37 mouse cellular contexts compared by ENCODE assay signal in the genomic region with DNA sequence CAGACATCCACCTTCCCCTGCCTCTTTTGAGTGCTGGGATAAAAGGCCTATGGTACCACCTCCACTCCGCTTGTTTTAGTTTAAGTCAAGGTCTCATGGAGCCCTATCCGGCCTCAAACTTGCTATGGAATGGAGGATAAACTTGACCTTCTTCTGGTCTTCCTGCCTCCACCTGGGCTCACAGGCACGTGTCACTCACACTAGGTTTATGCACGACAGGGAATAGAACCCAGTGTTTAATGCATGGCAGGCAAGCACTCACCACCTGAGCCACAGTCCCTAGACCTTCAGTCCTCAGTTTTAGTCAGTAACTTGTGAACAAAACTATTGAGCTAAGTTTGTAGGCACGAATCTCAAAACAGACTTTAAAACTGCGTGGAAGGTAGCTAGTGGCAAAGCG. TPM values are rescaled to one million over a fixed set of nuclear protein-coding genes. Genes with fewer than 3 reads are reported as not detected.
DNase-seq lines count a peak whose midpoint lies in the region; ATAC-seq and TF ChIP-seq lines count a peak whose summit lies in the region.
"Had no signal": no experiment of that assay in that cellular context is flagged by ENCODE, and none has a peak within 500 bp of the region (broad histone marks: within the 10 kb centered on the region; RNA-seq: fewer than 3 reads in every experiment).

No protein-coding gene starts in this region.

- intact Hi-C loops in left cerebral cortex, postnatal 25 days (cut with DNase I): no loop called here

- H3K27ac ChIP-seq in liver, embryonic 12.5 days: no peak overlapping the region
- H3K27ac ChIP-seq in liver, postnatal 0 days (ENCODE audit: low read depth): peak overlapping the region; percentile 69; the same call in 1 of the 2 replicates
- H3K27ac ChIP-seq: embryonic facial prominence, embryonic 10.5 days; embryonic facial prominence, embryonic 15.5 days; gastrocnemius, adult 2 months; heart, adult 2 months; heart, embryonic 13.5 days; hindbrain, embryonic 14.5 days; limb, embryonic 12.5 days; midbrain, embryonic 12.5 days; neural tube, embryonic 12.5 days; stomach, embryonic 15.5 days had no signal

- no peak for TF ChIP-seq CTCF in lung, adult 2 months (IDR thresholded peaks at IDR 0.05; ENCODE audit: insufficient read depth, low read length)
- TF ChIP-seq CTCF in liver, postnatal 0 days (IDR thresholded peaks at IDR 0.05; ENCODE audit: low read depth): no peak

- H3K4me1 ChIP-seq in lung, adult 2 months (ENCODE audit: control insufficient read depth, insufficient read depth, low read length): no peaks in the 10 kb centered on the region
- peaks cover 40% of the 10 kb centered on the region for H3K4me1 ChIP-seq in liver, embryonic 12.5 days
- H3K4me1 ChIP-seq in liver, postnatal 0 days (ENCODE audit: insufficient read depth): peaks cover 14% of the 10 kb centered on the region
- H3K4me1 ChIP-seq: midbrain, embryonic 12.5 days had no signal

- no peak for DNase-seq in lung, adult 2 months
- DNase-seq in lung, postnatal 10 days: no peak
- DNase-seq in A20 (ENCODE audit: low read depth, low spot score): peak; percentile 59
- no peak for DNase-seq in liver, postnatal 0 days
- DNase-seq in left cerebral cortex, postnatal 25 days (ENCODE audit: low spot score in 2 of 2): no peak
- no peak for DNase-seq in right cerebral cortex, postnatal 25 days
- DNase-seq: adrenal gland, postnatal 14 days; cerebellum, adult 2 months; cerebellum, postnatal 14 days; gastrocnemius, adult 2 months; heart, adult 2 months; heart, postnatal 10 days; kidney, postnatal 14 days; lung, adult 18-20 months; lung, postnatal 14 days; right cerebral cortex, adult 18-20 months; right cerebral cortex, postnatal 4 days had no signal

- no peaks in the 10 kb centered on the region for H3K9me3 ChIP-seq in liver, embryonic 12.5 days (replicated peaks)
- no peaks in the 10 kb centered on the region for H3K9me3 ChIP-seq in liver, postnatal 0 days (ENCODE audit: low read length)
- H3K9me3 ChIP-seq: embryonic facial prominence, embryonic 10.5 days; embryonic facial prominence, embryonic 15.5 days; heart, embryonic 13.5 days; limb, embryonic 12.5 days; midbrain, embryonic 12.5 days; neural tube, embryonic 12.5 days; stomach, embryonic 15.5 days had no signal

- TF ChIP-seq EP300 in liver, postnatal 0 days (IDR thresholded peaks at IDR 0.05; ENCODE audit: low read depth): no peak

- no peak for TF ChIP-seq POLR2A in lung, adult 2 months (IDR thresholded peaks at IDR 0.05; ENCODE audit: borderline replicate concordance, extremely low read depth, low read depth, low read length)

- H3K9ac ChIP-seq in liver, embryonic 12.5 days: no peak overlapping the region
- H3K9ac ChIP-seq in liver, postnatal 0 days (replicated peaks): no peak overlapping the region
- H3K9ac ChIP-seq: embryonic facial prominence, embryonic 15.5 days; heart, embryonic 13.5 days; hindbrain, embryonic 14.5 days; midbrain, embryonic 12.5 days; neural tube, embryonic 12.5 days; stomach, embryonic 15.5 days had no signal

- peak overlapping the region; percentile 19 for H3K4me3 ChIP-seq in lung, adult 2 months (replicated peaks; ENCODE audit: extremely low read depth, low read depth, low read length)
- no peak overlapping the region for H3K4me3 ChIP-seq in liver, embryonic 12.5 days
- peak overlapping the region; percentile 56 for H3K4me3 ChIP-seq in liver, postnatal 0 days (ENCODE audit: low read depth, low read length)
- H3K4me3 ChIP-seq: embryonic facial prominence, embryonic 10.5 days; embryonic facial prominence, embryonic 15.5 days; heart, adult 2 months; heart, embryonic 13.5 days; limb, embryonic 12.5 days; midbrain, embryonic 12.5 days; myocyte; neural tube, embryonic 12.5 days; stomach, embryonic 15.5 days had no signal

- H3K4me2 ChIP-seq in liver, embryonic 12.5 days: peak overlapping the region; percentile 62
- peak overlapping the region; percentile 64 for H3K4me2 ChIP-seq in liver, postnatal 0 days (ENCODE audit: low read depth, low read length)
- H3K4me2 ChIP-seq: embryonic facial prominence, embryonic 15.5 days; heart, embryonic 13.5 days; hindbrain, embryonic 14.5 days; limb, embryonic 12.5 days; midbrain, embryonic 12.5 days; neural tube, embryonic 12.5 days; stomach, embryonic 15.5 days had no signal

- H3K36me3 ChIP-seq in liver, embryonic 12.5 days: peaks cover 16% of the 10 kb centered on the region
- peaks cover 27% of the 10 kb centered on the region for H3K36me3 ChIP-seq in liver, postnatal 0 days (replicated peaks; ENCODE audit: insufficient read depth, low read length)
- H3K36me3 ChIP-seq: embryonic facial prominence, embryonic 10.5 days; embryonic facial prominence, embryonic 15.5 days; heart, embryonic 13.5 days; limb, embryonic 12.5 days; midbrain, embryonic 12.5 days; neural tube, embryonic 12.5 days; stomach, embryonic 15.5 days had no signal

- no peaks in the 10 kb centered on the region for H3K27me3 ChIP-seq in liver, embryonic 12.5 days (replicated peaks)
- H3K27me3 ChIP-seq in liver, postnatal 0 days (ENCODE audit: insufficient read depth, low read length): no peaks in the 10 kb centered on the region
- H3K27me3 ChIP-seq: embryonic facial prominence, embryonic 15.5 days; heart, embryonic 13.5 days; limb, embryonic 12.5 days; neural tube, embryonic 12.5 days; stomach, embryonic 15.5 days had no signal

- 84% methylated on average over 7 of the region's 7 CpGs for WGBS in lung, adult 2 months
- 79% methylated on average over 7 of the region's 7 CpGs for WGBS in liver, embryonic 12.5 days (ENCODE audit: insufficient replicate concordance)
- WGBS in liver, postnatal 0 days (ENCODE audit: insufficient replicate concordance): 78% methylated on average over 7 of the region's 7 CpGs

- ATAC-seq in liver, embryonic 12.5 days: no peak
- no peak for ATAC-seq in liver, postnatal 0 days
- ATAC-seq: forebrain, embryonic 14.5 days; intestine, postnatal 0 days had no signal

RNA-seq across cellular contexts. Expression of a gene that starts 7.5 kb away (rescaled TPM):
- 38.9 and 48.7 TPM in 2 replicates for polyA plus RNA-seq in lung, adult 2 months (2012; rRNA removed)
- polyA plus RNA-seq in liver, embryonic 12.5 days (2016; fragmentation: Nextera tagmentation; extraction: Ambion mirVana): 30.8 and 31.3 TPM in 2 replicates
- 39.2 and 45.1 TPM in 2 replicates for polyA plus RNA-seq in liver, postnatal 0 days (2015; fragmentation: Nextera tagmentation; extraction: Ambion mirVana)
- 1 to 10 TPM; 3.1 to 4.5 TPM for total RNA-seq in left cerebral cortex, postnatal 25 days (2021)

RNA-seq across cellular contexts. Expression of a gene that starts 10.1 kb away (rescaled TPM):
- 222 and 226 TPM in 2 replicates for polyA plus RNA-seq in lung, adult 2 months (2012; rRNA removed)
- 109 and 116 TPM in 2 replicates for polyA plus RNA-seq in liver, embryonic 12.5 days (2016; fragmentation: Nextera tagmentation; extraction: Ambion mirVana)
- 148 and 157 TPM in 2 replicates for polyA plus RNA-seq in liver, postnatal 0 days (2015; fragmentation: Nextera tagmentation; extraction: Ambion mirVana)
- 100 to 1,000 TPM; 315 to 349 TPM for total RNA-seq in left cerebral cortex, postnatal 25 days (2021)

RNA-seq across cellular contexts. Expression of a gene that starts 18.9 kb away (rescaled TPM):
- 64.7 and 74.4 TPM in 2 replicates for polyA plus RNA-seq in lung, adult 2 months (2012; rRNA removed)
- polyA plus RNA-seq in liver, embryonic 12.5 days (2016; fragmentation: Nextera tagmentation; extraction: Ambion mirVana): 433 and 443 TPM in 2 replicates
- 308 and 318 TPM in 2 replicates for polyA plus RNA-seq in liver, postnatal 0 days (2015; fragmentation: Nextera tagmentation; extraction: Ambion mirVana)
- 100 to 1,000 TPM; 112 to 120 TPM for total RNA-seq in left cerebral cortex, postnatal 25 days (2021)

RNA-seq across cellular contexts. Expression of a gene that starts 19.1 kb away (rescaled TPM):
- polyA plus RNA-seq in lung, adult 2 months (2012; rRNA removed): 29.6 and 42.9 TPM in 2 replicates
- polyA plus RNA-seq in liver, embryonic 12.5 days (2016; fragmentation: Nextera tagmentation; extraction: Ambion mirVana): 200 TPM in 2 replicates
- 93.2 and 96.9 TPM in 2 replicates for polyA plus RNA-seq in liver, postnatal 0 days (2015; fragmentation: Nextera tagmentation; extraction: Ambion mirVana)
- 10 to 100 TPM; 42.9 to 48.8 TPM for total RNA-seq in left cerebral cortex, postnatal 25 days (2021)

RNA-seq across cellular contexts. Expression of a gene that starts 24.8 kb away (rescaled TPM):
- polyA plus RNA-seq in lung, adult 2 months (2012; rRNA removed): 0.08 TPM in 1 of 2 replicates, not detected in the other
- not detected in 2 replicates for polyA plus RNA-seq in liver, embryonic 12.5 days (2016; fragmentation: Nextera tagmentation; extraction: Ambion mirVana)
- polyA plus RNA-seq in liver, postnatal 0 days (2015; fragmentation: Nextera tagmentation; extraction: Ambion mirVana): not detected in 2 replicates
- total RNA-seq in left cerebral cortex, postnatal 25 days (2021): not detected
- total RNA-seq: adrenal gland, postnatal 14 days; gastrocnemius, adult 2 months; hematopoietic stem cell, adult 5-6 weeks; layer of hippocampus, postnatal 10 days; left cerebral cortex, postnatal 14 days; megakaryocyte progenitor cell, adult 5-6 weeks; midbrain, postnatal 0 days had no signal
- polyA plus RNA-seq: brain, embryonic 14.5 days; cerebellum, adult 2 months; cortical plate, adult 2 months; embryonic facial prominence, embryonic 10.5 days; embryonic facial prominence, embryonic 15.5 days; forebrain, embryonic 14.5 days; heart, adult 2 months; heart, embryonic 13.5 days; hindbrain, embryonic 14.5 days; intestine, postnatal 0 days; kidney, embryonic 14.5 days; limb, embryonic 12.5 days; midbrain, embryonic 12.5 days; midbrain, postnatal 0 days; myocyte; neural tube, embryonic 12.5 days; stomach, embryonic 15.5 days had no signal
